Mouse (Mus musculus): Measurements from ENCODE around the gene Pomgnt2. TPM values are rescaled to one million over a fixed set of nuclear protein-coding genes. Genes with fewer than 3 reads are reported as not detected.

The Pomgnt2 gene
- 3.4 and 3.5 TPM in 2 replicates for polyA plus RNA-seq (2016; fragmentation: Nextera tagmentation; extraction: Ambion mirVana)

- Histone ChIP-seq H3K9me3 (replicated peaks) (no peaks in the 10 kb centered on the region), H3K27ac (no peak within 1 kb of the TSS), H3K36me3 (no peaks in the 10 kb centered on the region), H3K4me2 (peak within 1 kb of the TSS; percentile 76), H3K4me3 (peak within 1 kb of the TSS; percentile 64), H3K9ac (no peak within 1 kb of the TSS), H3K27me3 (replicated peaks) (peaks cover 39% of the 10 kb centered on the region), H3K4me1 (0 out of 2 replicates have a peak, but pooled peaks cover 6% of the 10 kb centered on the region)
- ATAC-seq: no peak
Measured at GRCm38 (mm10) chr9:121997010-121997409, at the start of gene Pomgnt2. Pomgnt2 (minus strand) TSS chr9:121997110.

- no peak for ATAC-seq
- WGBS (ENCODE audit: insufficient replicate concordance): 60% methylated on average over 4 of the region's 4 CpGs
- H3K4me3 ChIP-seq: no peak overlapping the region
Measured at GRCm38 (mm10) chr9:122039848-122040247, 42.9 kb upstream of the Pomgnt2 start.

GRCm38 (mm10) chr9:122038631-122039030 lies 41.7 kb upstream of the Pomgnt2 start:
- 61% methylated on average over 1 of the region's 1 CpGs for WGBS (ENCODE audit: insufficient replicate concordance)
- no peaks in the 10 kb centered on the region for H3K9me3 ChIP-seq (replicated peaks)
- H3K4me3 ChIP-seq: no peak overlapping the region
- H3K4me1 ChIP-seq: no peaks in the 10 kb centered on the region
- no peak overlapping the region for H3K9ac ChIP-seq
- no peaks in the 10 kb centered on the region for H3K36me3 ChIP-seq
- no peak for ATAC-seq
- no peak overlapping the region for H3K27ac ChIP-seq
- H3K4me2 ChIP-seq: no peak overlapping the region
- no peaks in the 10 kb centered on the region for H3K27me3 ChIP-seq (replicated peaks)

More at GRCm38 (mm10) chr9:122039848-122040247, 42.9 kb upstream of the Pomgnt2 start:
- Histone ChIP-seq H3K4me2 (no peak overlapping the region), H3K27me3 (replicated peaks) (no peaks in the 10 kb centered on the region), H3K36me3 (no peaks in the 10 kb centered on the region), H3K9me3 (replicated peaks) (no peaks in the 10 kb centered on the region), H3K9ac (no peak overlapping the region), H3K4me1 (no peaks in the 10 kb centered on the region), H3K27ac (no peak overlapping the region)

- H3K4me2 ChIP-seq: no peak overlapping the region
- H3K27me3 ChIP-seq (replicated peaks): no peaks in the 10 kb centered on the region
- no peaks in the 10 kb centered on the region for H3K36me3 ChIP-seq
- ATAC-seq: no peak
- no peaks in the 10 kb centered on the region for H3K9me3 ChIP-seq (replicated peaks)
- WGBS (ENCODE audit: insufficient replicate concordance): 38% methylated on average over 4 of the region's 4 CpGs
- no peak overlapping the region for H3K27ac ChIP-seq
- no peak overlapping the region for H3K4me3 ChIP-seq
- no peaks in the 10 kb centered on the region for H3K4me1 ChIP-seq
- H3K9ac ChIP-seq: no peak overlapping the region
Measured at GRCm38 (mm10) chr9:122036496-122037054, 39.7 kb upstream of the Pomgnt2 start.

GRCm38 (mm10) chr9:122035807-122036206 lies 38.9 kb upstream of the Pomgnt2 start:
- Histone ChIP-seq H3K27ac (no peak overlapping the region), H3K36me3 (no peaks in the 10 kb centered on the region), H3K27me3 (replicated peaks) (no peaks in the 10 kb centered on the region), H3K9ac (no peak overlapping the region), H3K9me3 (replicated peaks) (no peaks in the 10 kb centered on the region), H3K4me3 (no peak overlapping the region), H3K4me1 (no peaks in the 10 kb centered on the region), H3K4me2 (no peak overlapping the region)
- ATAC-seq: no peak
- WGBS (ENCODE audit: insufficient replicate concordance): 38% methylated on average over 5 of the region's 5 CpGs

GRCm38 (mm10) chr9:122034949-122035348 lies 38.0 kb upstream of the Pomgnt2 start:
- 88% methylated on average over 1 of the region's 1 CpGs for WGBS (ENCODE audit: insufficient replicate concordance)

GRCm38 (mm10) chr9:122032071-122032470 lies 35.2 kb upstream of the Pomgnt2 start:
- Histone ChIP-seq H3K27ac (no peak overlapping the region), H3K9ac (no peak overlapping the region), H3K36me3 (no peaks in the 10 kb centered on the region), H3K4me2 (no peak overlapping the region), H3K4me1 (no peaks in the 10 kb centered on the region), H3K9me3 (replicated peaks) (no peaks in the 10 kb centered on the region), H3K4me3 (no peak overlapping the region), H3K27me3 (replicated peaks) (no peaks in the 10 kb centered on the region)
- ATAC-seq: no peak
- 63% methylated on average over 3 of the region's 3 CpGs for WGBS (ENCODE audit: insufficient replicate concordance)

More at GRCm38 (mm10) chr9:122034949-122035348, 38.0 kb upstream of the Pomgnt2 start:
- H3K36me3 ChIP-seq: no peaks in the 10 kb centered on the region
- H3K4me2 ChIP-seq: no peak overlapping the region
- H3K9me3 ChIP-seq (replicated peaks): no peaks in the 10 kb centered on the region
- ATAC-seq: no peak
- no peaks in the 10 kb centered on the region for H3K4me1 ChIP-seq
- no peak overlapping the region for H3K9ac ChIP-seq
- no peak overlapping the region for H3K27ac ChIP-seq
- H3K27me3 ChIP-seq (replicated peaks): no peaks in the 10 kb centered on the region
- H3K4me3 ChIP-seq: no peak overlapping the region

GRCm38 (mm10) chr9:122030706-122031105 lies 33.8 kb upstream of the Pomgnt2 start:
- no peak overlapping the region for H3K27ac ChIP-seq
- H3K27me3 ChIP-seq (replicated peaks): no peaks in the 10 kb centered on the region
- no peaks in the 10 kb centered on the region for H3K9me3 ChIP-seq (replicated peaks)
- H3K9ac ChIP-seq: no peak overlapping the region
- ATAC-seq: no peak
- H3K4me3 ChIP-seq: no peak overlapping the region
- no peaks in the 10 kb centered on the region for H3K4me1 ChIP-seq
- no peak overlapping the region for H3K4me2 ChIP-seq
- WGBS (ENCODE audit: insufficient replicate concordance): 56% methylated on average over 5 of the region's 5 CpGs
- H3K36me3 ChIP-seq: no peaks in the 10 kb centered on the region

GRCm38 (mm10) chr9:122029765-122030164 lies 32.9 kb upstream of the Pomgnt2 start:
- Histone ChIP-seq H3K27ac (no peak overlapping the region), H3K4me2 (no peak overlapping the region), H3K4me3 (no peak overlapping the region), H3K27me3 (replicated peaks) (no peaks in the 10 kb centered on the region), H3K4me1 (no peaks in the 10 kb centered on the region), H3K36me3 (no peaks in the 10 kb centered on the region), H3K9ac (no peak overlapping the region), H3K9me3 (replicated peaks) (no peaks in the 10 kb centered on the region)
- 80% methylated on average over 7 of the region's 7 CpGs for WGBS (ENCODE audit: insufficient replicate concordance)
- ATAC-seq: no peak

GRCm38 (mm10) chr9:122027914-122028745 lies 31.2 kb upstream of the Pomgnt2 start:
- WGBS (ENCODE audit: insufficient replicate concordance): 44% methylated on average over 11 of the region's 11 CpGs
- Histone ChIP-seq H3K9me3 (replicated peaks) (no peaks in the 10 kb centered on the region), H3K27ac (peak overlapping the region; percentile 7; the same call in 1 of the 2 replicates), H3K4me2 (no peak overlapping the region), H3K4me1 (0 out of 2 replicates have a peak, but pooled peaks cover 3% of the 10 kb centered on the region), H3K27me3 (replicated peaks) (no peaks in the 10 kb centered on the region), H3K4me3 (no peak overlapping the region), H3K36me3 (no peaks in the 10 kb centered on the region), H3K9ac (no peak overlapping the region)
- peak; percentile 48; the same call in 1 of the 2 replicates for ATAC-seq

GRCm38 (mm10) chr9:122027081-122027913 lies 30.4 kb upstream of the Pomgnt2 start:
- H3K9me3 ChIP-seq (replicated peaks): no peaks in the 10 kb centered on the region
- 55% methylated on average over 6 of the region's 6 CpGs for WGBS (ENCODE audit: insufficient replicate concordance)
- no peak; the same call in 1 of the 2 replicates for ATAC-seq
- H3K4me3 ChIP-seq: no peak overlapping the region
- H3K27me3 ChIP-seq (replicated peaks): no peaks in the 10 kb centered on the region
- peak overlapping the region; percentile 7; the same call in 1 of the 2 replicates for H3K27ac ChIP-seq
- H3K4me2 ChIP-seq: no peak overlapping the region
- no peaks in the 10 kb centered on the region for H3K36me3 ChIP-seq
- no peak overlapping the region for H3K9ac ChIP-seq
- H3K4me1 ChIP-seq: 0 out of 2 replicates have a peak, but pooled peaks cover 3% of the 10 kb centered on the region
